Mouse (Mus musculus) liver, adult (tissue): ENCODE measurements around the gene Dda1.

ENCODE experiments used
- GATA4 ChIP-seq: IDR thresholded peaks from 2 replicates; pipeline ENCODE4 v1.6.1; 2014; ENCODE audit warnings: mild to moderate bottlenecking, low read length; ENCODE audit not compliant: insufficient replicate concordance

Gene Dda1

GRCm38 (mm10) chr8:71464513-71465500 lies 4.2 kb upstream of the Dda1 start, which contains the start of gene Mrpl34:
TSS of gene Mrpl34 (plus strand) at chr8:71464959.
- peak; percentile 43; the same call in 1 of the 2 replicates for TF ChIP-seq GATA4

GRCm38 (mm10) chr8:71465733-71466132 lies 3.3 kb upstream of the Dda1 start:
- no peak for TF ChIP-seq GATA4

- no peak for TF ChIP-seq GATA4
Measured at GRCm38 (mm10) chr8:71466198-71466597, 2.8 kb upstream of the Dda1 start.

- no peak for TF ChIP-seq GATA4
Measured at GRCm38 (mm10) chr8:71467201-71467600, 1.8 kb upstream of the Dda1 start.

GRCm38 (mm10) chr8:71468001-71468400 lies 998 bp upstream of the Dda1 start:
- no peak for TF ChIP-seq GATA4

- no peak for TF ChIP-seq GATA4
Measured at GRCm38 (mm10) chr8:71469411-71469810, 412 bp downstream of the Dda1 start.

- no peak for TF ChIP-seq GATA4
Measured at GRCm38 (mm10) chr8:71470146-71470912, 1.3 kb downstream of the Dda1 start.

GRCm38 (mm10) chr8:71470913-71471255 lies 1.9 kb downstream of the Dda1 start:
- TF ChIP-seq GATA4, result no peak

- TF ChIP-seq GATA4, result no peak
Measured at GRCm38 (mm10) chr8:71471861-71472260, 2.9 kb downstream of the Dda1 start.

GRCm38 (mm10) chr8:71472601-71473386 lies 3.8 kb downstream of the Dda1 start:
- TF ChIP-seq GATA4, result no peak

- no peak for TF ChIP-seq GATA4
Measured at GRCm38 (mm10) chr8:71474344-71474743, 5.3 kb downstream of the Dda1 start.

GRCm38 (mm10) chr8:71474785-71475701 lies 6.0 kb downstream of the Dda1 start:
- TF ChIP-seq GATA4, result no peak

- no peak for TF ChIP-seq GATA4
Measured at GRCm38 (mm10) chr8:71475702-71476075, 6.7 kb downstream of the Dda1 start.

GRCm38 (mm10) chr8:71476099-71476940 lies 7.3 kb downstream of the Dda1 start:
- no peak for TF ChIP-seq GATA4
